Mouse (Mus musculus) forebrain, embryonic 14.5 days (tissue): ENCODE results near the gene Drd4. TPM values are rescaled to one million over a fixed set of nuclear protein-coding genes. Genes with fewer than 3 reads are reported as not detected.

Experiments
- ATAC-seq: fragments of 200-750 bp; cut with Nextera tagmentation; 2 replicates; pipeline ENCODE4 v1.8.0; 2017; ENCODE audit warnings: mild to moderate bottlenecking, moderate library complexity
- DNase-seq: peaks from one replicate; pipeline ENCODE4 v3.0.0-alpha.2; 2015; ENCODE audit warnings: low spot score
- H3K27ac ChIP-seq: fragments of 300-500 bp; sonication (generic); 2 replicates; pipeline ENCODE4 v1.5.1; 2014; ENCODE audit warnings: low read depth, mild to moderate bottlenecking, control low read depth, low read length, moderate library complexity
- H3K27me3 ChIP-seq: fragments of 300-500 bp; sonication (generic); replicated peaks from 2 replicates; pipeline ENCODE4 v1.6.1; 2014; ENCODE audit warnings: low read length, control low read depth, mixed read lengths; ENCODE audit not compliant: control insufficient read depth, insufficient read depth
- H3K36me3 ChIP-seq: fragments of 300-500 bp; sonication (generic); 2 replicates; pipeline ENCODE4 v1.6.1; 2014; ENCODE audit warnings: low read length, control low read depth; ENCODE audit not compliant: control insufficient read depth, insufficient read depth
- H3K4me1 ChIP-seq: fragments of 300-500 bp; sonication (generic); 2 replicates; pipeline ENCODE4 v1.6.1; 2014; ENCODE audit warnings: antibody characterized with exemption, low read length, control low read depth; ENCODE audit not compliant: control insufficient read depth, insufficient read depth
- H3K4me2 ChIP-seq: fragments of 300-500 bp; sonication (generic); 2 replicates; pipeline ENCODE4 v1.6.1; 2014; ENCODE audit warnings: mild to moderate bottlenecking, control low read depth, low read length
- H3K4me3 ChIP-seq: fragments of 300-500 bp; sonication (generic); 2 replicates; pipeline ENCODE4 v1.5.1; 2014; ENCODE audit warnings: low read depth, low read length, control low read depth
- H3K9ac ChIP-seq: fragments of 300-500 bp; sonication (generic); 2 replicates; pipeline ENCODE4 v1.6.1; 2014; ENCODE audit warnings: mild to moderate bottlenecking, low read length, control low read depth, moderate library complexity
- H3K9me3 ChIP-seq: fragments of 300-500 bp; sonication (generic); replicated peaks from 2 replicates; pipeline ENCODE4 v1.6.1; 2016; ENCODE audit warnings: low read length, control low read depth, mixed read lengths; ENCODE audit not compliant: control insufficient read depth
- WGBS: fragments of 180-500 bp; shearing (Covaris S2); extraction: QIAGEN DNeasy Blood & Tissue Kit; methylation state at CpG from one replicate; pipeline ENCODE4 v1.1.7; 2014; 5-methylcytosine and 5-hydroxymethylcytosine counted together
- polyA plus RNA-seq: library from polyadenylated mRNA; unstranded; fragments of >200 nt; fragmentation: Nextera tagmentation; extraction: Ambion mirVana; gene quantifications from 2 replicates; pipeline ENCODE4 v1.2.1, GENCODE M21; 2014

Drd4 gene
- polyA plus RNA-seq, 1 experiment from 2014 or later: 0.37 TPM

DNA sequence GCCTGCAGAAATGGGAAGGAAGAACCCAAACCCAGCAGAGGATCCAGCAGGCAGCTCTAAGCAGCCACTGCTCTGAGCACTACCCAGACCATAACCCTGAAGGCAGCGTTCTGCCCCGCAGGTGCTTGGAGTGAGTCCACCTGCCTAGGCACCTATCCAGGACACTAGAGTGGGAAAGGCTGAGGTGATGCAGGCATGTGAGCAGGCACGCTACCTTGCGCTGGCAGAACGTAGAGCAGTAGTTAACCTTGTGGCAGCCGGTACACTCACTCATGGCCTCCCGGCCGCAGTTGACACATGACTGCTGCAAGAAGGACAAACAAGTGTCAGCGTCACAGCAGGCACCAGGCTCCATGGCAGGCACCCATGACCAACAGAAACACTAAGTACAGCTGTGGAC lies 9.6 kb downstream of the Drd4 start:
- H3K9ac ChIP-seq: no peak overlapping the region
- no peak for ATAC-seq
- H3K4me3 ChIP-seq: no peak overlapping the region
- no peaks in the 10 kb centered on the region for H3K9me3 ChIP-seq
- H3K27me3 ChIP-seq: no peaks in the 10 kb centered on the region
- 97% methylated on average over 9 of the region's 9 CpGs for WGBS
- H3K27ac ChIP-seq: no peak overlapping the region
- H3K4me1 ChIP-seq: no peaks in the 10 kb centered on the region
- H3K4me2 ChIP-seq: no peak overlapping the region
- DNase-seq: no peak
- H3K36me3 ChIP-seq: peaks cover 87% of the 10 kb centered on the region

GRCm38 (mm10) chr7:141302702-141303268 lies 11.0 kb downstream of the Drd4 start:
- Histone ChIP-seq H3K9ac (no peak overlapping the region), H3K36me3 (peaks cover 91% of the 10 kb centered on the region), H3K4me3 (no peak overlapping the region), H3K9me3 (no peaks in the 10 kb centered on the region), H3K27me3 (no peaks in the 10 kb centered on the region), H3K4me1 (no peaks in the 10 kb centered on the region), H3K27ac (no peak overlapping the region), H3K4me2 (no peak overlapping the region)
- DNase-seq (no peak), ATAC-seq (no peak)
- 77% methylated on average over 1 of the region's 1 CpGs for WGBS

DNA sequence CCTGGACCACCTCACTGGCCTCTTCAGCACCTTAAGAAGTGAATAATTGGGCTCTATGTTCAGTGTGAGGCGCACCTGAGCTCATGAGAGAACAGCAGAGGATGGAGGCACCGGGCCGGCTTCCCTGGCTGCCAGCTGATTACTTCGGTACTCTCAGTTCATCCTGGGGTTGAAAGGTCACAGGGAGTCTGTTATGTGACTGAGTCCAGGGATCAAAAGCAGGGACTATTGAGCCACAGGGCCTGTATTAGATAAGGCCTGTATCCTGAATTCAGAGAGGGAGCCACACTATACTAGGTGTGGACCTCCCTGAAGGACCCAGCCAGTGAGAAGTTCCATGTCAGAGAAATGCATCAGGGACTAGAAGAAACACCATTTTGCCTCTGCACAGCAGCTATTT lies 12.7 kb downstream of the Drd4 start:
- ATAC-seq (no peak), DNase-seq (no peak)
- H3K4me3 ChIP-seq: no peak overlapping the region
- H3K27me3 ChIP-seq: no peaks in the 10 kb centered on the region
- no peak overlapping the region for H3K9ac ChIP-seq
- no peak overlapping the region for H3K27ac ChIP-seq
- H3K9me3 ChIP-seq: no peaks in the 10 kb centered on the region
- WGBS: 93% methylated on average over 4 of the region's 4 CpGs
- no peaks in the 10 kb centered on the region for H3K4me1 ChIP-seq
- no peak overlapping the region for H3K4me2 ChIP-seq
- peaks cover 98% of the 10 kb centered on the region for H3K36me3 ChIP-seq

DNA sequence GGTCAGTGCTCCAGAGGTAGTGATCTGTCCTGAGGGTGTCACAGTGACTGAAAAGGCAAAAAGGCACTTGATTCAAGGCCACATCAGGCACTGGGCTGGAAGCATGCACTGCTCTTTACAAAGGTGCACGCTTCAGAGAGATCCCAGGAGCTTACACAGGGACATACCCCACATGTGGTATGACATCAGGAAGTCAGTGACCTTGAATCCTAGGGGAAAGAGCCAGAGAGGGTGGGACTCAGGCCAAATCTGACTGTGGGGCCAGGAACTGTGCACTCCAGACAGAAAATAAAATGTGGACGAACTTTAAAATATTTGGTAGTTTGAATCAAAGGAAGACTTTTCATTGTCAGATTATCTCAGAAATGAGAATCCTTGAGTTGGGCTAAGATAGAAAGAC lies 22.6 kb downstream of the Drd4 start:
- Histone ChIP-seq H3K4me2 (no peak overlapping the region), H3K9me3 (no peaks in the 10 kb centered on the region), H3K27ac (no peak overlapping the region), H3K36me3 (peaks cover 99% of the 10 kb centered on the region), H3K27me3 (no peaks in the 10 kb centered on the region), H3K4me1 (no peaks in the 10 kb centered on the region), H3K4me3 (no peak overlapping the region), H3K9ac (no peak overlapping the region)
- ATAC-seq (no peak), DNase-seq (no peak)
- WGBS: 91% methylated on average over 2 of the region's 2 CpGs

DNA sequence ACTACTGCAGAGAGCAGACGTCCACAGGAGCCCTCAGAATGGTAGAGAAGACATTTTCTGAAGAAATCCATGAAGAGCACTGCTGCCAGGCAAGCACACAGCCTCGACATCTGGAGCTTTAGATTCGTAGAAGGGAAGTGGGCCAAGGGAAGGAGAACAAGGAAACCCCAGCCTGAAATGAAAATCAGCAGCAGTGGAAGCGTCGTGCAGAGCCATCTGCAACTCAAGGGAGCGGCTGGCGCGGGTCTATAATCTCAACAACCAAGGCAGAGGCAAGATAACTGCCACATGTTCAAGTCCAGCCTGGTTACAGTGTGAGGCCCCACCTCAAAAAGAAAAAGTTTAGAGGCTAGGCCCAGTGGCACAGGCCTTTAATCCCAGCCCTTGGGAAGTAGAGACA lies 23.3 kb downstream of the Drd4 start:
- H3K9me3 ChIP-seq: no peaks in the 10 kb centered on the region
- H3K36me3 ChIP-seq: peaks cover 98% of the 10 kb centered on the region
- H3K9ac ChIP-seq: no peak overlapping the region
- H3K27ac ChIP-seq: no peak overlapping the region
- H3K4me1 ChIP-seq: no peaks in the 10 kb centered on the region
- ATAC-seq (no peak), DNase-seq (no peak)
- no peaks in the 10 kb centered on the region for H3K27me3 ChIP-seq
- H3K4me3 ChIP-seq: no peak overlapping the region
- 92% methylated on average over 8 of the region's 8 CpGs for WGBS
- no peak overlapping the region for H3K4me2 ChIP-seq

DNA sequence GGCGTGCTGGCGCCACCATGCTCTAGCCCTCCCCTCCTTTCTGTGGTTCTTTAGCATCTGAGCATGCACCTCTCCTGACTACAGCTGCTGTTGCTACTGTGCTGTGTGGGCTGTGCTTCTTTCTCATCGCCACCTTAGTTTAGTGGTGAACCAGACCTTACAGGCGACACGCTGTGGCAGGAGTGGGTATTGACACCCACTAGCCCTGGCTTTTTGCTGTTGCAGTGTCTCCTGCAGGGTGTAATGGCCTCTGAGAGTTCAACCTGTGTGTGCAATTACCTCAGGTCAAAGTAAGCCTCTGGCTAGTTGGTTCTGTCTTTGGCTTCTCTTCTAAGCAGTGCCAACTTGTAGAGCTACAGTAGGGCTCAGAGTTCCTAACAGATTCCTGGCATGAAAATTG lies 24.2 kb downstream of the Drd4 start:
- H3K4me1 ChIP-seq: no peaks in the 10 kb centered on the region
- H3K4me2 ChIP-seq: no peak overlapping the region
- no peak overlapping the region for H3K27ac ChIP-seq
- H3K4me3 ChIP-seq: no peak overlapping the region
- DNase-seq (no peak), ATAC-seq (no peak)
- H3K9ac ChIP-seq: no peak overlapping the region
- H3K27me3 ChIP-seq: no peaks in the 10 kb centered on the region
- H3K9me3 ChIP-seq: no peaks in the 10 kb centered on the region
- peaks cover 98% of the 10 kb centered on the region for H3K36me3 ChIP-seq
- WGBS: 80% methylated on average over 5 of the region's 5 CpGs

DNA sequence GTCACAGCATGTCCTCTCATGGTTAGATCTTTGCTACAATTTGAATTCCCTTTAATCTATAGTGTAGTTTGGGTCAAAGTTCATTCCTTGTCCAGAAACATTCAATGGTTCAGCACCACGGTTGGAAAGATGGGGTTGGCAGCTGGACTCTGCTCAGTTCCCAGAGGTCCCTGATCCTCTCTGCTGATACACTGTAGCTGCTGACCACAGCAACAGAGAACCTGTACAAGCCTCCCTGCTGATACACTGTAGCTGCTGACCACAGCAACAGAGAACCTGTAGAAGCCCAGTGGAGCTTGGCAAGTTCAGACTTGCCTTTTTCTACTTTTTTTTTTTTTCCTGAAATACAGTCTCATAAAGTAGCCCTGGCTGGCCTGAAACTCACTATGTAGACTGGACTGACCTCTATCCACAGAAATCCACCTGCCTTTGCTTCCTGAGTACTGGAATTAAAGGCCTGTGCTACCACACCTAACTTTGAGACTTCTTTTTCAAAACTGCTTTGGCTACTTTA lies 25.9 kb downstream of the Drd4 start:
- Histone ChIP-seq H3K27me3 (no peaks in the 10 kb centered on the region), H3K27ac (no peak overlapping the region), H3K9ac (no peak overlapping the region), H3K36me3 (peaks cover 98% of the 10 kb centered on the region), H3K9me3 (no peaks in the 10 kb centered on the region), H3K4me1 (no peaks in the 10 kb centered on the region), H3K4me2 (no peak overlapping the region), H3K4me3 (no peak overlapping the region)
- no peak for DNase-seq
- 91% methylated on average over 1 of the region's 1 CpGs for WGBS
- no peak for ATAC-seq

- Histone ChIP-seq H3K9ac (no peak overlapping the region), H3K27ac (no peak overlapping the region), H3K9me3 (no peaks in the 10 kb centered on the region), H3K27me3 (no peaks in the 10 kb centered on the region), H3K4me2 (no peak overlapping the region), H3K36me3 (peaks cover 95% of the 10 kb centered on the region), H3K4me1 (peaks cover 1% of the 10 kb centered on the region; the same call in 1 of the 2 replicates), H3K4me3 (no peak overlapping the region)
- DNase-seq: no peak
- ATAC-seq: no peak
- WGBS: 78% methylated on average over 2 of the region's 2 CpGs
Observed at GRCm38 (mm10) chr7:141319446-141319845, 27.6 kb downstream of the Drd4 start.

- ATAC-seq (no peak), DNase-seq (no peak)
- H3K27ac ChIP-seq: no peak overlapping the region
- 71% methylated on average over 1 of the region's 1 CpGs for WGBS
- H3K9me3 ChIP-seq: no peaks in the 10 kb centered on the region
- no peaks in the 10 kb centered on the region for H3K27me3 ChIP-seq
- H3K4me1 ChIP-seq: peaks cover 23% of the 10 kb centered on the region
- H3K9ac ChIP-seq: no peak overlapping the region
- peaks cover 43% of the 10 kb centered on the region for H3K36me3 ChIP-seq
- no peak overlapping the region for H3K4me3 ChIP-seq
- 0 out of 2 replicates have a peak overlapping the region, but pooled peaks have one; percentile 4 for H3K4me2 ChIP-seq
Observed at GRCm38 (mm10) chr7:141324686-141325085, 32.9 kb downstream of the Drd4 start.
